Mouse (Mus musculus): Measurements from ENCODE around the gene E2f6.

Gene E2f6

DNA sequence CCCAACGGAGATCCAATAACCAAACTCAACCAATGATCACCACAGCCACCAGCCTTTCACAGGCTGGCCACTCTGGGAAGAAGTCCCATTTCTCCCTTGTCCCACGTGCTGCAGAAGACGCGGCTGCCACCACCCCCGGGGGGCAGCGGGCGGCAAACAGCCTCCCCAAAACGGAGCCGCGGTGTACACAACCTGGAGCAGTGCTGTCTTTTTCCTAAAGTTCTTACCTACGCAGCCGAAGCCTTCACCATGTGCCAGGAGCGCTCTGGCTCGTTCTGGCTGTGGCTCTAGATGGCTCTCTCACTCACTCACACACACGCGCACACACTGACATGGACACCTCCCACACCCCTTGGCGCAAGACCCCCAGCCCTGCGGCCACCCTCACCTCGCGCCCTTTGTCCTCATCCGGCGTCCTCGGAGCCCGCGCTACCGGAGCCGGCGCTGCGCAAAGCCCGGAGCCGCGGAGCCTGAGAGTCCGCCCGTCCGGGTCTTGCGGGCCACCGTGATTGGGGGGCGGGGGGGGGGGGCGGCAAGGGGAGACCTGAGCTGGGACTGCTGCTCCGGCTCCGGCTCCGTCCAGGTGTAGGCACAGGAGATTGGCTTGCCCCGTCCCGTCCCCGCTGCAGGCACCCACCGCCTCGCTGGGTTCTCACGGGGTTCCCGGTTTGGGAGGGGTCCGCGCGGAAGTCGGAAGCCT lies 10.4 kb upstream of the E2f6 start, which contains the start of gene Greb1:
Greb1 (minus strand) TSS at position 628 of the 700 bp plus-strand sequence.
- no peak for DNase-seq (ENCODE audit: low spot score in 2 of 2)

DNA sequence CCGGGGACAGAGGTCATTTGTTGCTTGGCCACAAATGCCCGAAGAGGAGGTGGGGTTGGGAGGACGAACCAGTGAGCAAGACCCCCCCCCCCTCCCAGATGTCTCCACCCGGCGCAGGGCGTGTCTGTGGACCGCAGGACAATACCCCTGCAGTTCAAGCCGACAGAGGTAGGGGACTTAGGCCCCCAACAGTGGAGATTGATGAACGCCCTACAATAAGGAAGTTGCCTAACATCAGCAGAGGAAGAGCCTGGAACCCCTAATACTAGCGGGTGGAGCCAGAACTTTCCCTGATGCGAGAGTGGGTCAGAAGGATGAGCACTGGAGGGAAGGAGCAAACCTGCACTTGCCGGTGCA lies 9.8 kb upstream of the E2f6 start:
- no peak for DNase-seq (ENCODE audit: low spot score in 2 of 2)

DNA sequence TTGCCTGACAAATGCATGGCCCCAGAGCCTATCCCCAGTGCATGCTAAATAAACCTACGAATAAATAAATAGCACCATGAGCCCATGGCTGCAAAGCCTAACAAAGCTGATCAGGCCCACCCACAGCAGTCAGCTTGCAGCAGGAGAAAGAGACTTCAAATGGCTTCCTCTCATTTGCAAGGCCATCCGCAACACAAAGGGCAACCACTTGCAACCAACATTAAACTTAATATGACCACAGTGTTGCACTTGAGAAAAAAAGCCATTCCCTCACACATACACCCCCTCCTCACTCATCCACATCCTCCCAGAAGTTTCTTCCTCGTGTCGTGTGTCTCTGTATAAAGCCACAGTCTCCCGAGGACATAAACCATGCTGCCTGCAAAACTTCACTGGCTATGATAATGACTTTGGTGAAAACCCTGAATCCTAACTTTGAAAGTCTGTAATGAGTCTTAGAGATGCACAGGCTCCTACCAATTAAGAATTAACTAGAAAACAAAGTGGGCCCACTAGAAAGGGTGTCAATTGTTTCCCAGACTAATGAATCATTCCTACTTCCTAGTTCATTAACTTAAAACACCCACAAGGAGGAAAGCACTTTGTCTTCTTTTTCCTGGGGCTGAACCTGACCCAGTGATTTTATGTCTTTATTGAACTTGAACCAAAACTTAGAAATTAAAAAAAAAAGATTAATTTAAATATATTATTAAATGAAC lies 7.4 kb upstream of the E2f6 start:
- DNase-seq (ENCODE audit: low spot score in 2 of 2): no peak

DNA sequence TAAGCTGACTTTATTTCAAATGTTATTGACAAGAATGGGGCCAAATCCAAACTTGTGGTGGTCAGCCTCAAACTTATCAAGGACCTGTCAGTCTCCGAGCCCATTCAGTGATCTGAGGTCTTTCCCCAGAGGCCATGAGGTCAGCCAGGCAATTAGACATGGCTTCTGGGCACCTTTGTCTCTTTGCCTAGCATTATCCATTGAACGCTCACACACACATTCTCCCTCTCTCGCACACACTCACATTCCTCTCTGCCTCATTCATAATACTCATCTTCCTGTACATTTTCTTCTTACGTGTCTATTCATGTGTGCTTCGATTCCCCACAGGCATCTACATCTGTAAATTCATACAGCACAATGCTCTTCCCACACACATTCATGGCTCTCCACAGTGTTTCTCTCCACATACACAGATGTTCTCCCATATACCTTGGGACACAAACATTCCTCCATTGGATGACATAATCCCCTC lies 6.8 kb upstream of the E2f6 start:
- no peak for DNase-seq (ENCODE audit: low spot score in 2 of 2)

DNA sequence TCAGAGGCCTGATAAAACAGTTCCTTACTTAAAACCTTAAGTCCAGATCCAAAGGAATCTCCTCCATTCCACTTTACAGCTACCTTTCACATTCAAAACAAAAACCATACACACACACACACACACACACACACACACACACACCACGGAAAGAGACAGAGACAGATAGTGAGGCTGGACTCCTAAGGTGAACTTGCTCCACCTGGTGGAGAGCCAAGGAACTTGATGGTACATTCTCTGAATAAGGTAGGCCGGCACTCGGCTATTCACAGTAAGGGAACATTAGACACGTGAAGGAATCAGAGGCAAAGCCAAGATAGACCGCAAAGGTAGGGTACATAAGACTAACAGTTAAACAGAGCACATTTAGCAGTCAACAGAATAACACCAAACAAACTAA lies 5.3 kb upstream of the E2f6 start:
- peak; percentile 58 to 67 for DNase-seq (ENCODE audit: low spot score in 2 of 2)

DNA sequence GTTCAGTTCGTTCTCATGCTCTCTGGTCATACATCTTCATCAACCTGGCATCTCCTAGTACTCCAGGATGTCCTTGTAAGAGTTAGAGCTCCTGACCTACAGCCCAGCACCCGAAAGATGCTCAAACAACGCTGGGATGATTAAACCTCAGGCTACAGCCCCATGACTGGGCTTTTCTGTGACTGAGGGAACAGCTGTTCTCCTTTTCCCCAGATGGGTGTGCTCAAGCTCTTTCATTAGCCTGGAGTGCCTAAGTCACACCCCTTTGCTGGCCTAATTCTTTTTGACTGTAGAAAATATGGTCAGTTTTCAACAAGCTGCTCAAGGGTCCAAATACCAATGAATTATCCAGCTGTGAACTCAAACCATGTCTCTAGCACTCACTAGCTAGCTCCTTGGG lies 2.7 kb upstream of the E2f6 start:
- DNase-seq (ENCODE audit: low spot score in 2 of 2): peak; percentile 18 to 19

DNA sequence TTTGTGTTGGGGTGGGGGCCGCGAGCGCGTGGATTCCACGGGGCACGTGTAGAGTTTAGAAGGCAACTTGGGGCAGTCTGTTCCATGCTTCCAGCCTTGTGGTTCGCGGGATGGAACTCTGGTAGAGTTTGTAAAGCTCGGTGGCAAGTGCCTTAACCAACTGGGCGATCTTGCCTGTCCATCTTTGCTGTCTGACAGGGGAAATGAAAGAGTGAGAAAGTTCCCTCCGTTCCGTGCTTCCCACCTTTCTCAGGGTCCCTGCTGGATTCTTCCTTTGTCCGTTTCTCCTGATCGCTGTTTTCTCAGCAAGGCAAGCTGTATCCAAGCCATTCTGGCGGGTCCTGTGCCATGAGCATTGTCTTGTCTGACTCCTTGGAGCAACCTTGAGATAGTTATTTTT lies 714 bp downstream of the E2f6 start:
- DNase-seq (ENCODE audit: low spot score in 2 of 2): no peak

DNA sequence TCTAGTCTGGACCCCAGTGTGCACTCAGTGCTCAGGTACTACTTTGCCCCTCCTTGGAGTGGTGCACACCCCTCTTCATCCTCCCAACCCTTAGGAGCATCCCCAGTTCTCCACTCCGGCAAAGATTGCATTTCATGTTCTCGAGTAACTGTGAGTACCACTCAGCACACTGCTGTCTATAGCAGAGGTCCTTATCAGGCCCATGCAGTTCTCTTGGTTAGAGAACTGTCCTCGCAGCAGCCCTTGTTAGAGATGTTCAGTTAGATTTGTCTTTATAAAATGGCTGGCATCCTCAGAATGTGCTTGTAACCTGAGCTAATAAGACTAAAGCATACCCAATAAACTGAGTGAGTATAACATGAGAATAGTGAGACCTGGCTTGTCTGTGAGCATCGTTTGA lies 6.4 kb downstream of the E2f6 start:
- DNase-seq (ENCODE audit: low spot score in 2 of 2): no peak

DNA sequence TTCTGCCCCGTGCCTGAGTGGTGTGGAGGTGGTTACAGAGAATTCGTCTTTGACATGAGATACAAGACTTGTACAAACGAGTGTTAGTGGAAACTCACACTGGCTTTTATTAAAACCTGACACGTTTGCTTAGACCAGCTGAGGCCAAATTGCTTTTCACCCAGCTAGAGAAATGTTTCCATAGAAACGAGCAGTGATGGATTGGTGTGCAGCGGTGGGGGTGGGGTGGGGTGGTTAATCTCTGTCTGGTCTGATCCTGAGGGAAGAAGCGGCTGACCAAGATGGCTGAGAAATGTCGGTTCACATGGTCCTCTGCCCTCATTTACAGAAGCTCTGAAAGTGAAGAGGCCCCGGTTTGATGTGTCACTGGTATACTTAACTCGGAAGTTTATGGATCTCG lies 7.8 kb downstream of the E2f6 start:
- no peak for DNase-seq (ENCODE audit: low spot score in 2 of 2)

DNA sequence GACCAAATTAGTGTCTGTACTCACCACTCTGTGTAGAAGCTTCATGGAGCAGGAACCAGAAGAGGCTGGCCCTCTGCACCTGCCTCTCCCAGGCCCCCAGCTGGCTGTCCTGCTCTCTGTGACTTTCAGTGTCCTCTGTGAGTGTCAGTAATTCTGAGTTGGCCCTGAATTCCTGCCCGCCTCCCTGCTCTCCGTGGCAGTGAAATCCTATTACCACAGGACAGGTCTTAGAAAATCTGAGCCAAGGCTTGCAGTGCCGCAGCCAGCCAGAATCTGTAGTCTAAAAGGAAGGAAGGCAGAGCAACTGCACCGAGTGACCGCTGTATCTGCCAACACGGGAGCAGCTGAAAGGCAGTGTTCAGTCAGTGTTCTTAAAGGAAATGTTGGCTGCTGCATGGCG lies 10.0 kb downstream of the E2f6 start:
- DNase-seq (ENCODE audit: low spot score in 2 of 2): no peak

DNA sequence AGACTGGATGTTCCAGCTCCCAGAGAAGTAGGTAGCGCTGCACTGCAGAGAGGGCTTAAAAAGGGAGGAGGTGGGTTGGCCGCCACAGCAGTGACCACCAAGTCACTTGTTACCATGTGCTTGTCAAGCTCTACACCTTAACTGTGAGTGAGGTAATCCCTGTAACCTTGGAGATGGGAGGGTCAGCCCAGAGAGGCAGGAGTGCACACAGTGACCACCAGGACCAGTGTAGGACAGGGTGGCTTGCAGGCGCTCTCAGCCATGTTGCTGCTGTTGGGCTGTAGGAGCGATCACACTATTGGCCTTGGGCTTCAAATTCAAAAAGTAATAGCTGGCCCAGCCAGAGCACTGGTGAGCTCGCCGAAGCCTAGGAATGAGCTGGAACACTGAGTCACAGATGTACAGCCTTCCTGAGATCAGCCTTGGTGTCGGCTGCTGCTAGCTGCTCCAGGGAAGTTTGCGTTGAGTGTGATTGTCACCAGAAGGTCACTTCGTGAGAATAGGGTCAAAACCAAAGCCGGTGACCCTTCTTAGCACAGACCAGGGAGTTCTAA lies 11.5 kb downstream of the E2f6 start:
- no peak for DNase-seq (ENCODE audit: low spot score in 2 of 2)

DNA sequence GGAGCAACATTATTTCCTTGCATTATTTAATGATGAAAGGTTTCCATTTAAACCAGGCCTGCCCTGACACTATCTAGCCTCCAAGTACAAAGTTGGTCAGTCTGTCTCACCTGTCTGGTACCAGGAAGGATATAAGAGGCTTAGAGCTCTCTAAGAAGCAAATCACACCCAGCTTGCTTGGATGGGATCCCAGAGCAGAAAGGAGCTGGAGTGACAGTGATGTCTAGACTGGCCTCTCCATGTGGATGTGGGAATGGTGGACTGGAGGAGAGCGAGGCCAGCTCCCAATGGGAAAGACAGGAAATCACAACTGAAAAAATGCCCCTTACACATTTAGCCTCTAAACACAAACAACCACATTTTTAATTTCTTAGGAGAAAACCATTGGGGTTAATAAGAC lies 12.9 kb downstream of the E2f6 start:
- no peak for DNase-seq (ENCODE audit: low spot score in 2 of 2)

DNA sequence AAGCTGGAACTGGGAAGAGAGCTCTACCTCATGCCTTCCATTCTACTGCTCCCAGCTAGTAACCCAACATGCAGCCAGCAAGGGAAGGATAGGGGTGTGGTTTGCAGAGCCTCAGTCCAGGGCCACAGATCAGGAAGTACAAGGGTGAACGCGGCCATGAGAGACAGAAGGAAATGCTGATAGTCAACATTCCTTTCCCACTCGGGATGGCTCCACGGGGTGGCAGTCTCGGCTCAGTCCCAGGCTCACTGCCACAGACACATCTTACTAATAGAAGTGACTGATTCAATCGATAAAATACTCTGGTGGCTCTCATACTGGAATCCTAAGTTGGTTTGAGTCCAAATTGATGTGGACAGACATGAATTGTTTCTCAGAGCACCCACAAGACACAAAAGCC lies 17.7 kb downstream of the E2f6 start:
- DNase-seq (ENCODE audit: low spot score in 2 of 2): peak; percentile 11 to 24

DNA sequence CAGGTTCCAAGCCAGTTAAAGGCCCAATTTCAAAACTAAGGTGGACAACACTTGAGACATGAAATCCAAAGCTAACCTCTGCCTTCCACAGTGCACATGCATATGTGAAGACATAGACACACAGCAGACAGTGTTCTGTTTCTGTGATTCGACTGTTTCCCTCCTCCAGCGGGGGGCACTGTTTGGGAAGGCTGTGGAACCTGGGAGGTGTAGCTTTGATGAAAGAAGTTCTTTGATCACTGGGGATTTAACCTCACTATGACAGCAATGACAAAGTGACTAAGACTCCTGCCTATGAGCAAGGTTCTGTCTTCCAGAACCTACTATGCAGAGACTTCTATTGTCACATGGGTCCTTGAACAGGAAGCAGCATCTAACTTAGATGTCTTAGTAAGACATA lies 19.0 kb downstream of the E2f6 start:
- no peak for DNase-seq (ENCODE audit: low spot score in 2 of 2)

DNA sequence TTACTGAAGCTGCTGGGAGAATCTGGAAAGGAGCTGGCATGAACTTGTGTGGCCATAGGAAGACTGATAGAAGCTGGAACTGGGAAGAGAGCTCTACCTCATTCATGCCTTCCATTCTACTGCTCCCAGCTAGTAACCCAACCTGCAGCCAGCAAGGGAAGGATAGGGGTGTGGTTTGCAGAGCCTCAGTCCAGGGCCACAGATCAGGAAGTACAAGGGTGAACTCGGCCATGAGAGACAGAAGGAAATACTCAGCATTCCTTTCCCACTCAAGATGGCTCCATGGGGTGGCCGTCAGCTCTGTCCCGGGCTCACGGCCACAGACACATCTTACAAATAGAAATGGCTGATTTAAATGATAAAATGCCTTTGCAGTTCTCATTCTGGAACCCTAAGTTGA lies 20.3 kb downstream of the E2f6 start:
- DNase-seq (ENCODE audit: low spot score in 2 of 2): no peak

DNA sequence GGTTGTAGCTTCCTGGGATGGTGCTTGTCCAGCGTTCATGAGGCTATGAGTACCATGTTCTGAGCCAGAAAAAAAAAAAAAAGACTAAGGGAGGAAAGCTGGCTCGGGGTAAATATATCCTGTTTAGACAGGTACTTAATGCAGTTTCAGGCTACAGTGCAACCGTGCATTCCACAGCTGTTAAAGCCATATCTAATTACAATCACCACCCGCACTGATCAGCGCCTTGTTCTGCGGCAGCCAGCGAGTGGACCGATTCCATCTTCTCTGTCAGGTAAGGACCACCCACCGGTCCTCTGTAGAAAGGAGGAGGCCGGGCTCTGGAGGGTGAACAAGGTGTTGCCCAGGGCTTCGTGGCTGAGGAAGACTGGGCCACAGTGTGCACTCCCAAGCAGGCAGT lies 23.9 kb downstream of the E2f6 start:
- DNase-seq (ENCODE audit: low spot score in 2 of 2): no peak

DNA sequence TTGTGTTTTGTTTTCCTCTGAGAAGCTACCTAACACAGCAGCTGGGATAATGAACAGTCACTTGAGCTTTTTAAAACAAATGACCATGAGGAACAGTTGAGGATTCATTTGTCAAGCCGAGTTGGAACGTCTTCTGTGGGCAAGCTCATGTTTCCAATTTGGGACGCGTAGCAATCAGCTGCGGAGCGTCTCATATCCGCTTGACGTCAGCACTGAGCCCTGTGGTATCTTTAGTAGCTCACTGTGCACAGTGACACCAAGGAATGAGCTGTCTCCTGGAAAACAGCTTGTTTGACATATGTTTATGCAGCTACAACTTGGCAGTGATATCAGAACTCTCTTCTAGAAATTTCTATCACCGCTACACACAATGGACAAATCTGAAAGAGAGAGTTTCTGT lies 25.4 kb downstream of the E2f6 start:
- no peak for DNase-seq (ENCODE audit: low spot score in 2 of 2)

DNA sequence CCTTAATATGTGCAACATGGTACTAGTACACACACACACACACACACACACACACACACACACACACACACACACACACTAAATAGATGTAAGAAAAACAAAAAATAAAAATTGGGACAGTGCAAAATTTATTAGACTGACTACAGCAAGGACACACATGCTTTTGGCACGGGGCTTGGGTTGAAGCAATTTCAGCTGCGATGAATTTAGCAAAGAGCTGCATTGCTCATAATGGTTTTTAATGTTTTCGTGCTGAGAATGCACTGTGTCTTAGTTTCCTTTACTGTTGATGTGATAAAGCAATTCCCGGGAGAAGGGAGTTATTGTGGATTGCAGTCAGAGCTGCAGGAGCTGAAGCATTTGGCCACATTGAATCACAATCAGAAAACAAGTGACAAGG lies 27.0 kb downstream of the E2f6 start:
- no peak for DNase-seq (ENCODE audit: low spot score in 2 of 2)

DNA sequence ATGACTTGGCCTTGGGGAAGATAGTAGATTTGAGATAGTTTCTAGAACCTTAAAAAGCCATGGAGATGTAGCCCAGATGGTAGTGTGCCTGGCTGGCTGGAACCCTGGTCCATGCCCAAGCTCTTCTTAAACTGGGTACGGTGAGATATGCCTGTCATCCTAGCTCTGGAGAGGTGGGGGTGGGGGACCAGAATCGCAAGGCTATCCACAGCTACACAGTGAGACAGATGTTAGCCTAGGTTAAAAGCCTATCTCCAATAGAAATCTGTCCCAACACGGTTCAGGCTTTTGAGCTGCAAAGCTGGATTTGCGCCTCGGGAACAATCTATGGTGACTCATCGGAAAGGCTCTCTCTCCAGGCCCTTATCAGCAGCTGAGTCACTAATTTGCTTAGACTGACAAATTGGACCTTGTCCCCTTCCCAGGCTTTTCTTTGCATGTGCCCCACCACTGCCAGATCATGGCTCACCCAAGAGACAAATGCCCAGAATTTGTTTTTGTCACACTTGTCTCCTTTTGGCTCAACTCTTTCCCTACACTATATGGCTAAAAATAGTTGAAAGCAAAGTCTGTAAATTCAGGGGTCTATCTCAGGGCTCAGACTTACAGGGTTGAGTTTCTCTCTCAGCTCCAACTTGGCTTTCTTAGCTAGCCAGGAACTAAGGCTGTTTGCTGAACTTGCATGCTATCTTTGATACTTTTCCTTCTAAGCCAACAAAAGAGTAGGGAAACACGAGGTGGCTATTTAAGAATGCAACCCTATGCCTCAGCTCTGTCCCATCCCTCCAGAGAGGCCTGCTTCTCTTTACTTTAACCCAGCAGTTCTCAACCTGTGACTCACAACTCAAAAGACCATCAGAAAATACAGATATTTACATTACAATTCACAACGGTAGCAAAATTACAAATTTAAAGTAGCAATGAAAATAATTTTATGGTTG lies 30.3 kb downstream of the E2f6 start:
- DNase-seq (ENCODE audit: low spot score in 2 of 2): no peak

DNA sequence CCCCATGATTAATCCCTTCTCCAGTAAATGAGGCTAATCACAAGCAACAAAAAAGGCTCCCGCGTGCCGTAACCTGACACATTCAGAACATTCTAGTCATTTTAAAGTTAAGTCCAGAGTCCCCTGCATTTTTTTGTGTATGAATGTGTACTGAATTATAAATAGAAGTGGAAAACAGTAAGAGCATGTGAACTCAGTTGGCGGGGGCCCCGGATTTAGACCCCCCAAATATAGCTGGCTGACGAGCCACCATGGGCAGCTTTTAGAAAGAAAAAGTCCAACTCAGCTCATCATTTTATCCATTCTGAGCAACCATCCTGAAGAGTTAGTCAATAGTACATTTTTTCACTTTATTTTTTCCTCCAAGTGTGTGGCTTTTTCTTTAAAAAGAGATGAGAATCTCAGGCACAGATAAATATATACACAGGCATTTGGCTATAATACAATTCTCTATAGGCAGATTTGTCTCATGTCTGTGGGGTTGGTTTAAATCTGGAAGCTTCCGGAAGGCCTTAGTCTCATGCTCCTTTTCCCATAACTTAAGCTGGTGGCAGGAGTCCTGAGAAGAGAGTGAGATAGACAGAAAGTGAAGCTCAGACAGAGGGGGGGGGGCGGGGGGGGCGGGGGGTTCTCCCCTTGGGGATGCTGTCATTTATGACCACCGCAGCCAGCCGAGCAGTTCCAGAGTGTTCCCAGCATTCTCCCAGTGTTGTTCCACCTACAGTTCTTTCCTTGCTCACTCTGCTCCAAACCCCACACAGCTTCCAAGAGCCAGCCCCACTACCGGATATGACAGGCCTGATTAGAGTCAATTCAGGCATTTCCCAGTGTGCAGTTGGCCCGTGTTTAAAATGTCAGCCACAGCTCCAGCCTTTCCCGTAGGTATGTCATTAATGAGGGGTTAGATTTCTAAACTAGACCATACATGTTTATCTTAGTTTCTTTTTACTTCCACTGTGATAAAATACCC lies 34.1 kb downstream of the E2f6 start:
- DNase-seq (ENCODE audit: low spot score in 2 of 2): no peak

DNA sequence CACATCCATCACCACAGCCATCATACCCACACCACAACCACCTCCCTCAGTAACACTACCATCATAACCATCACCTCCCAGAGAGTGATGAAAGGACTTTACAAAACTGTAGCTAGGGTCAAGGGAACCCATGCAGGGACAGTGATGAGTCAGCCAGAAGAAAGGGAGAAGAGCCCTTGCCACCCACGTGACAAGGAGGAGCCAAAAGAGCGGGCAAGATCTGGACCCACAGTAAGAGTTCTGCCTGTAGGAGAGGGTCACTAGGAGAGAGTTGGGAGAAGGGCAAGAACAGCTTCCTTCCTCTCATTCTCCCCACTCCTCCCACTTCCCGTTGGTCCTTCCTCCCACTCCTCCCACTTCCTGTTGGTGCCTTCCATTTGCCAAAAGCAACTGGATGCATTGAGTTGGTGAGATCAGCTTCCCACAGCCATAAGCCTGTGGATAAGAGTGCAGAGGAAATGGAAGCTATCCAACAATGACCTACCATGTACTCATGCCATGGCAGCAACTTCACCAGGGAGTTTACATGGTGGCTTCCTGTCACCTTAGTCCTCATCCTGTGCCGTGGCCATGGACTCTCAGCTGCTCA lies 36.5 kb downstream of the E2f6 start:
- no peak for DNase-seq (ENCODE audit: low spot score in 2 of 2)

Measured in spleen, postnatal 36 days (tissue).